In the genomic region with DNA sequence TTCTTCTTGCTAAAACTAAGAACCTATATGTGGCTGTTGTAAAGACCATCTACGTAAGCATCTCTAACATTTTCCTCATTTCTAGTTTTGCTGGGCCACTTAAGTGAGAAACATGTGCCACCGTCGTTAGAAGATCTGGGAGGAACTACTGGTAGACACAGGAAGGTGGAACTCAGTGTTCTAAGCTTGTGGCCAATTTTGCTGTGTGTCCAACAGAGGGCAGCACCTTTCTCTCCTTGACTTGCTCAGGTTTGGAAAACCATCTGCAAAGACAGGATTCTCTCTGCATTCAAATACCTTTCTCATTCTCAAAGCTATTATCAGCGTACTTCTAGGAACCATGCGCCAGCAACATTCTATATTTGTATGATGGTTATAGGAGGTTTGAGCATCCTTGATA, we compare ENCODE assay signal across 9 mouse cellular contexts.
DNase-seq lines count a peak whose midpoint lies in the region; ATAC-seq lines count a peak whose summit lies in the region.
"Had no signal": no experiment of that assay in that cellular context is flagged by ENCODE, and none has a peak within 500 bp of the region (broad histone marks: within the 10 kb centered on the region; RNA-seq: fewer than 3 reads in every experiment).

No protein-coding gene starts in this region.

- H3K27me3 ChIP-seq in intestine, embryonic 14.5 days (replicated peaks; ENCODE audit: control insufficient read depth, insufficient read depth, low read length), result no peaks in the 10 kb centered on the region
- H3K27me3 ChIP-seq in intestine, embryonic 16.5 days (replicated peaks; ENCODE audit: control insufficient read depth, insufficient read depth, low read length), result no peaks in the 10 kb centered on the region
- no peaks in the 10 kb centered on the region for H3K27me3 ChIP-seq in neural tube, embryonic 14.5 days (ENCODE audit: control insufficient read depth, insufficient read depth, low read length)
- H3K27me3 ChIP-seq: embryonic facial prominence, embryonic 12.5 days had no signal

- no peak for ATAC-seq in intestine, embryonic 14.5 days (replicated peaks; ENCODE audit: low FRiP score, low TSS enrichment, low read depth)
- no peak for ATAC-seq in intestine, embryonic 16.5 days
- ATAC-seq in neural tube, embryonic 14.5 days (ENCODE audit: low read depth), result peak; percentile 74; the same call in 1 of the 2 replicates

- peak; percentile 65 for DNase-seq in intestine, embryonic 14.5 days (ENCODE audit: low spot score)
- peak; percentile 70 for DNase-seq in NIH3T3 (ENCODE audit: low read depth)
- DNase-seq in cerebellum, adult 9-10 months, result peak; percentile 66
- peak; percentile 17 to 42 for DNase-seq in frontal cortex, postnatal 14 days (ENCODE audit: low spot score in 2 of 2)
- DNase-seq in left cerebral cortex, postnatal 14 days (ENCODE audit: low spot score in 2 of 2), result peak; percentile 73 to 79
- DNase-seq in gastrocnemius, postnatal 36 days, result no peak

- no peak overlapping the region for H3K4me2 ChIP-seq in intestine, embryonic 14.5 days (ENCODE audit: low read length)
- no peak overlapping the region for H3K4me2 ChIP-seq in intestine, embryonic 16.5 days (ENCODE audit: low read depth, low read length)
- H3K4me2 ChIP-seq in neural tube, embryonic 14.5 days (ENCODE audit: low read depth, low read length), result no peak overlapping the region
- H3K4me2 ChIP-seq: embryonic facial prominence, embryonic 12.5 days had no signal

- WGBS in intestine, embryonic 14.5 days, result 42% methylated on average over 5 of the region's 5 CpGs
- WGBS in intestine, embryonic 16.5 days, result 38% methylated on average over 5 of the region's 5 CpGs
- 36% methylated on average over 5 of the region's 5 CpGs for WGBS in neural tube, embryonic 14.5 days

- H3K4me1 ChIP-seq in intestine, embryonic 14.5 days (replicated peaks; ENCODE audit: control insufficient read depth, insufficient read depth, low read length), result no peaks in the 10 kb centered on the region
- H3K4me1 ChIP-seq in intestine, embryonic 16.5 days (ENCODE audit: control insufficient read depth, insufficient read depth, low read length), result no peaks in the 10 kb centered on the region
- no peaks in the 10 kb centered on the region for H3K4me1 ChIP-seq in neural tube, embryonic 14.5 days (ENCODE audit: control insufficient read depth, insufficient read depth, low read length)
- H3K4me1 ChIP-seq: embryonic facial prominence, embryonic 12.5 days had no signal

- no peak overlapping the region for H3K27ac ChIP-seq in intestine, embryonic 14.5 days (ENCODE audit: low read depth)
- no peak overlapping the region for H3K27ac ChIP-seq in intestine, embryonic 16.5 days (ENCODE audit: low read length)
- no peak overlapping the region for H3K27ac ChIP-seq in neural tube, embryonic 14.5 days (ENCODE audit: low read depth, low read length)
- H3K27ac ChIP-seq: embryonic facial prominence, embryonic 12.5 days had no signal

- no peak overlapping the region for H3K9ac ChIP-seq in intestine, embryonic 14.5 days (ENCODE audit: low read length)
- H3K9ac ChIP-seq in intestine, embryonic 16.5 days (ENCODE audit: low read depth, low read length), result no peak overlapping the region
- H3K9ac ChIP-seq in neural tube, embryonic 14.5 days (replicated peaks; ENCODE audit: low read depth, low read length), result no peak overlapping the region
- H3K9ac ChIP-seq: embryonic facial prominence, embryonic 12.5 days had no signal

- H3K4me3 ChIP-seq in intestine, embryonic 14.5 days (ENCODE audit: low read depth, low read length), result no peak overlapping the region
- H3K4me3 ChIP-seq in intestine, embryonic 16.5 days (ENCODE audit: low read length), result no peak overlapping the region
- no peak overlapping the region for H3K4me3 ChIP-seq in neural tube, embryonic 14.5 days (ENCODE audit: low read depth, low read length)
- H3K4me3 ChIP-seq: embryonic facial prominence, embryonic 12.5 days had no signal

- no peaks in the 10 kb centered on the region for H3K9me3 ChIP-seq in intestine, embryonic 14.5 days (ENCODE audit: control insufficient read depth, low read length)
- no peaks in the 10 kb centered on the region for H3K9me3 ChIP-seq in intestine, embryonic 16.5 days (ENCODE audit: control insufficient read depth, low read length)
- H3K9me3 ChIP-seq in neural tube, embryonic 14.5 days (ENCODE audit: control insufficient read depth, low read length), result no peaks in the 10 kb centered on the region
- H3K9me3 ChIP-seq: embryonic facial prominence, embryonic 12.5 days had no signal

- intact Hi-C loops in left cerebral cortex, postnatal 14 days (cut with DNase I), result no loop called here
- intact Hi-C loops in gastrocnemius, postnatal 36 days (cut with DNase I), result loop anchor here (2.0 kb wide), 1 partner anchor 614 kb away; no protein-coding TSS in a partner anchor

- H3K36me3 ChIP-seq in intestine, embryonic 14.5 days (ENCODE audit: control insufficient read depth, insufficient read depth, low read length), result no peaks in the 10 kb centered on the region
- H3K36me3 ChIP-seq in intestine, embryonic 16.5 days (ENCODE audit: control insufficient read depth, insufficient read depth, low read length), result no peaks in the 10 kb centered on the region
- H3K36me3 ChIP-seq in neural tube, embryonic 14.5 days (ENCODE audit: control insufficient read depth, insufficient read depth, low read length), result no peaks in the 10 kb centered on the region
- H3K36me3 ChIP-seq: embryonic facial prominence, embryonic 12.5 days had no signal

Comparison
In these comparisons a context has a peak if more than half of its experiments do, and no peak if none do; other contexts are left out.
1. DNase-seq: peak in intestine, embryonic 14.5 days (single experiment), NIH3T3 (single experiment), cerebellum, adult 9-10 months (single experiment), frontal cortex, postnatal 14 days (2 of 2) and left cerebral cortex, postnatal 14 days (2 of 2); none in gastrocnemius, postnatal 36 days (0 of 2).